Mouse (Mus musculus) splenic B cell, adult 2 months (primary cell): Measurements from ENCODE around the gene Gm9803.
A peak's percentile ranks its signal among the peaks of the same experiment; 100 is the strongest.

Source experiments
- DNase-seq: peaks from one replicate; pipeline ENCODE4 v3.0.0-alpha.2; 2011; ENCODE audit warnings: low read depth, low spot score
- H3K27me3 ChIP-seq: 2 replicates; pipeline ENCODE4 v1.6.1; 2012; ENCODE audit warnings: mild to moderate bottlenecking, low read length, moderate library complexity, mixed read lengths; ENCODE audit not compliant: control insufficient read depth, poor library complexity, insufficient read depth, severe bottlenecking
- H3K36me3 ChIP-seq: 2 replicates; pipeline ENCODE4 v1.6.1; 2012; ENCODE audit warnings: mild to moderate bottlenecking, low read length, moderate library complexity, mixed read lengths; ENCODE audit not compliant: control insufficient read depth, poor library complexity, insufficient read depth, severe bottlenecking

The Gm9803 gene

DNA sequence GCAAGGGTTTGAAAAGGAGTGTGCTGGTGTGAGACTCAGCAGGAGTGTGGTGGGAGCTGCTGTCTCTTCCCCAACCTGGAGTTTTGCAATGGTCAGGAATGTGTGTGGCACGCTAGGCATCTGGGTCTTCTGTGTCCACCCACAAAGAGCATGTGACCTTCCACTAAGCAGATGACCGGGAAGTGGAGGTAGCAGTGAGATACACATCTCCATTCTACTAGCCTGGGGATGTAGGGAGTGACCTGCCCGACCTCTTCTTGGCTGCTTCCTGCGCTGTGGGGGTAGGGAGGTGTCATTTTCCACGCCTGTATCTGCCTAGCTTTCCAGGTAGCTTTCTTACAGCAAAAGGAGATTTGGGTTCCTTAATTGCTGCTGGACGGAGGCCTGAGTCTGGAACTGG, 34.3 kb upstream of the Gm9803 start:
- no peak for DNase-seq
- no peaks in the 10 kb centered on the region for H3K36me3 ChIP-seq
- H3K27me3 ChIP-seq, result no peaks in the 10 kb centered on the region

DNA sequence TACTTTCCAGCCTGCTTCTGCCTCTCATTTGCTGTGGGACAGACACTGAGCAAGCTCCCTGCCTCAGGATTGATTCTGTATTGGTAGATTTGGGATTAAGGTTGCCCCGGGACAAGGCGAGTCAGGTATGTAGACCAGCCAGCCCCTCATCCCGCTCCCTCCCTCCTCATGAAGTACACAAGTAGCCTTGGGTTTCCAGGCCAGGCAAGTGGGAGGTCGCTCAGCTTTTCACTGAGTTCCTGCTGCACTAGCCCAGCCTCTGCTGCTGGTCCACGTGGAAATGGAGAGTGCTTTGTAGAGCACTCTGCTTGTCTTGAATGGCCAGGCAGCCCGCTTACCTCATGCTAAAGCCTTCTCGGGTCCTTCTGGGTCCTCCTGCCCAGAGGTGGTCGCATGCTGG, 33.9 kb upstream of the Gm9803 start:
- no peaks in the 10 kb centered on the region for H3K27me3 ChIP-seq
- H3K36me3 ChIP-seq, result no peaks in the 10 kb centered on the region
- DNase-seq, result no peak

- no peaks in the 10 kb centered on the region for H3K27me3 ChIP-seq
- no peak for DNase-seq
- H3K36me3 ChIP-seq, result peaks cover 3% of the 10 kb centered on the region; the same call in 1 of the 2 replicates
Measured at GRCm38 (mm10) chr10:43490846-43491245, 33.0 kb upstream of the Gm9803 start.

DNA sequence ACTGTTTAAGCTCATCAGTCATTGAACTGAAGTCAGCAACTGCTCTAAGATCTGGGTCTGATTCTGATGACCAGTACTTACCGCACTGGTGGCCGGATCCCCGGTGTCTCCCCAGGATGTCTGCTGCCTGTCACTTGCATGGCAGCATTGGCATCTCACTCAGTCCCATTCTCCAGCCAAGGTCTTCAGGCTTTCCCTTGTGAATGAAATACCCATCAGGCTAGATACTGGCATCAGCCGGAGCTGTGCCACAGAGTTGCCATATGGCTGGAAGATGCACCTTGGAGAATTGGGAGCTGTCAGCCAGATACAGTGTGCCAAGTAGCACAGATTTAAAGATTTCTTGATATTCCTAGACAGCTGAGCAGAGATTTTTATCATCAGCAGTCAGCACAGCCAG, 21.3 kb upstream of the Gm9803 start:
- DNase-seq, result no peak
- Histone ChIP-seq H3K36me3 (no peaks in the 10 kb centered on the region), H3K27me3 (no peaks in the 10 kb centered on the region)

GRCm38 (mm10) chr10:43504291-43504690, 19.6 kb upstream of the Gm9803 start:
- no peaks in the 10 kb centered on the region for H3K27me3 ChIP-seq
- peak; percentile 48 for DNase-seq
- H3K36me3 ChIP-seq, result no peaks in the 10 kb centered on the region

- DNase-seq, result no peak
- no peaks in the 10 kb centered on the region; the same call in 1 of the 2 replicates for H3K36me3 ChIP-seq
- no peaks in the 10 kb centered on the region for H3K27me3 ChIP-seq
Measured at GRCm38 (mm10) chr10:43507051-43507450, 16.8 kb upstream of the Gm9803 start.

- DNase-seq, result no peak
- Histone ChIP-seq H3K36me3 (no peaks in the 10 kb centered on the region; the same call in 1 of the 2 replicates), H3K27me3 (no peaks in the 10 kb centered on the region)
Measured at GRCm38 (mm10) chr10:43509228-43509627, 14.7 kb upstream of the Gm9803 start.

DNA sequence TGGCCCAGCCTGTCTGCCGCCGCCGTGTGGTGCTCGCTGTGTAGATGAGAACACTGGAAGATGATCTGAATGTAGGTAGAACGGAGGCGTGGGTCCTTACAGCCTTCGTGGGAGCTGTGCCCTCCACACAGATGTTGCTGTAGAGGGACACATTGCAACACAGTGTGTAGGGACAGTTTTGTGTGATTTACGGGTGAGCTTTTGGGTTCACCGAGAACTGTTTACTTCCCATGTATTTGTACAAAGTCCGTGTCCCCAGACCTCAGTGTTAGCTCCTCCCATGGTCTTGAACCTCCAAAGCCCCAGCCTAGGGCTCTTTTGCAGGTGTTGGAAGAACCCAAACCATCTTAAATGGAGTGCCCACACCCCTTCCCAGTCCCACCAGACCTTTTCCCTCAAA, 10.9 kb upstream of the Gm9803 start:
- DNase-seq, result no peak
- no peaks in the 10 kb centered on the region for H3K27me3 ChIP-seq

DNA sequence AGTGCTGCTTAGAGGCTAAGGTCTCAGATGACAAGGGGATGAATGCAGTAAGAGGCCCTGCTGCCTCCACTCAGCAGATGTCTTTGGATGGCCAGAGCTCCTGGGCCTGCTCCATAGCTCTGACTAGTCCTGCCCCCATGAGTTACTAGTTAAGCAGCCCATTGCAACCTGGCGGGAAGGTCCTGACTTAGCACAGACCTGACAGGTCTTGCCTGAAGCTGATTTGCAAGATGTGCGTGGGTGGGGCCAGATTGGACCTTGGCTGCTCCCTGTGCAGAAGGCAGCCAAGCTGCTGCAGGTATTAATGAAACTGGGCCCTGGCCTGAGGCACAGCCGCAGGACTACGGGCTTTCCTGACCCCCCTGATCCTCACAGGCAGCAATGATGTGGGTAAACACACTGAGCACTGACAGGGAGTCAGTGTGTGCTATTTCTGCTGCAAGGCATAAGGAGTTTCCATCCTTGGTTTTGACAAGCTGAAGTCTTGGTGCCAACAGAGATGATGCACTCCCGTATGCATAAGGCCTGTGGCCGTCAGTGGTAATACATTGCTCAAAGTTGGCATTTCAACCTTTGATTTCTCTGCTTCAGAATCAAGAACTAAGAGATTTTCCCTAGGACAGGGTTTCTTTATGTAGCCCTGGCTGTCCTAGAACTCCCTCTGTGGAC, 6.8 kb upstream of the Gm9803 start:
- Histone ChIP-seq H3K36me3 (no peaks in the 10 kb centered on the region), H3K27me3 (no peaks in the 10 kb centered on the region)
- DNase-seq, result no peak

More for the DNA sequence above, 10.9 kb upstream of the Gm9803 start:
- no peaks in the 10 kb centered on the region; the same call in 1 of the 2 replicates for H3K36me3 ChIP-seq

- Histone ChIP-seq H3K27me3 (no peaks in the 10 kb centered on the region), H3K36me3 (no peaks in the 10 kb centered on the region)
- DNase-seq, result no peak
Measured at GRCm38 (mm10) chr10:43517836-43518235, 6.0 kb upstream of the Gm9803 start.

DNA sequence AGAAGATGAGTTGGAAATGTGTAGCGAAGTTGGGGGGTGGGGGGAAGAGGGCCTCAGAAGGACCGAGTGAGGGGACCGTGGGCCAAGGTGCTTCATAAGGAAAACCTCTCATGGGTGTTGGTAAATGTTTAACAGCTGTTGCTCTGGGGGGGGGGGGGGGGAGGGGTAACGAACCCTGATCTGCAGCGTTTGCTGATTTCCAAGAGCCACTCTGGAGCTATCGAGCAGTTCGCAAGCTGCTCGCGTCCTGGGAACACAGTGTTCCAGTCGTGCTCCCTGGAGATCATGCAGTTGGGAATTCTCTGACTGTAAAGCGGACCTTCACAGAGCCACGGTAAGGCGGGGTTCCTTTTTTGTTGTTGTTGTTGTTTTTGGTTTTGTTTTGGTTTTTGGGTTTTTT, 5.5 kb upstream of the Gm9803 start:
- H3K36me3 ChIP-seq, result no peaks in the 10 kb centered on the region
- no peaks in the 10 kb centered on the region for H3K27me3 ChIP-seq
- DNase-seq, result no peak

- H3K36me3 ChIP-seq, result no peaks in the 10 kb centered on the region
- no peaks in the 10 kb centered on the region for H3K27me3 ChIP-seq
- DNase-seq, result no peak
Measured at GRCm38 (mm10) chr10:43519977-43520376, 3.9 kb upstream of the Gm9803 start.

GRCm38 (mm10) chr10:43527283-43528269, 3.7 kb downstream of the Gm9803 start:
- Histone ChIP-seq H3K27me3 (no peaks in the 10 kb centered on the region), H3K36me3 (peaks cover 1% of the 10 kb centered on the region; the same call in 1 of the 2 replicates)
- no peak for DNase-seq

- H3K36me3 ChIP-seq, result no peaks in the 10 kb centered on the region; the same call in 1 of the 2 replicates
- no peaks in the 10 kb centered on the region for H3K27me3 ChIP-seq
- no peak for DNase-seq
Measured at GRCm38 (mm10) chr10:43534382-43534781, 10.5 kb downstream of the Gm9803 start.

DNA sequence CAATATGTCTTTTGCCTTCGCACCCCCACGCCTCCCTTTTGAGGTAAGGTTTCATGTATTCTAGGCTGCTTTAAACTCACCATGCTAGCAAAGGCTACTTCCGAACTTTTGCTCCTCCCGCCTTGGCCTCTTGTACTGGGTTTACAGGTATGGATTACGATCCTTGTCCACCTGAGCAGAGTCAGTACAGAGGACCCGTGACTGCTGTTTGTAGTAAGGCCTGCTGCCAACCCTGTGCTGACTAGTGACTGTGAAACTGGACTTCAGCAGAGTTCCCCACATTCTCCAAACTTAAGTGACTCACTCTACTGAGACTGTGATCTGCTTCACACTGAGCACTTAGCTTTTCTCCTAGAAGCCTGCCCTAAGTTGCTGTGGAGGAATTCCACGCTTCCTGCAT, 13.8 kb downstream of the Gm9803 start:
- Histone ChIP-seq H3K27me3 (no peaks in the 10 kb centered on the region), H3K36me3 (no peaks in the 10 kb centered on the region; the same call in 1 of the 2 replicates)
- DNase-seq, result no peak
